In the genomic region with DNA sequence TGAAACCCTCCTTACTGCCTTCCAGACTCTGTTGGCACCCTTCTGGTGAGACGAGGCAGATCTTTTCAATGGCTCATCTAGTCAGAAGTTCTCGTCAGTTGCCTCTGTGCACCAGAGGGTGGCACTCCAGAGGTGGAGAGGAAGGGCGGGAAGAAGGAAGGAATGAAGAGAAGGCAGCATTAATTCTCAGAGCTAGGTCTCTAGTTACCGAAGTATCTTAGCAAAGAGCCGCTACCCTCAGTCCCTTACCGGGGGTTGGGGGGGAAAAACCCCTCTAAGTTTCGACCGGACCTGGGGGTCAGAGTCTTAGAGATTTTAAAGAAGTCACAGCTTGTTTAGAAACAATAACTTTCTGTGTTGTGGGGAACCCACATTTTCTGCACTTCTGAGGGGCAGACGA, we compare ENCODE assay signal across 9 mouse cellular contexts. TPM values are rescaled to one million over a fixed set of nuclear protein-coding genes. Genes with fewer than 3 reads are reported as not detected.
DNase-seq lines count a peak whose midpoint lies in the region; ATAC-seq and TF ChIP-seq lines count a peak whose summit lies in the region.
"Had no signal": no experiment of that assay in that cellular context is flagged by ENCODE, and none has a peak within 500 bp of the region (broad histone marks: within the 10 kb centered on the region; RNA-seq: fewer than 3 reads in every experiment).

No protein-coding gene starts in this region.

- 0 out of 2 replicates have a peak overlapping the region, but pooled peaks have one; percentile 8 for H3K9ac ChIP-seq in embryonic facial prominence, embryonic 13.5 days
- H3K9ac ChIP-seq in heart, embryonic 16.5 days (ENCODE audit: low read length) = peak overlapping the region; percentile 57
- H3K9ac ChIP-seq in lung, embryonic 16.5 days (ENCODE audit: low read length) = peak overlapping the region; percentile 11

- TF ChIP-seq CTCF in C2C12 (IDR thresholded peaks at IDR 0.05; ENCODE audit: control insufficient read depth, insufficient read depth, insufficient read length) = no peak
- peak; percentile 70 for TF ChIP-seq CTCF in olfactory bulb, adult 2 months (IDR thresholded peaks at IDR 0.05; ENCODE audit: insufficient read depth, low read depth, low read length)

- peaks cover 9% of the 10 kb centered on the region for H3K79me2 ChIP-seq in C2C12 (ENCODE audit: control insufficient read depth, insufficient read depth)

- ATAC-seq in embryonic facial prominence, embryonic 13.5 days (ENCODE audit: insufficient number of reproducible peaks, insufficient read depth, low FRiP score, low TSS enrichment, low read depth) = no peak
- ATAC-seq in heart, embryonic 16.5 days (replicated peaks; ENCODE audit: extremely low read depth, insufficient read depth, low FRiP score) = no peak
- no peak for ATAC-seq in lung, embryonic 16.5 days (ENCODE audit: low read depth)

- H3K4me1 ChIP-seq in embryonic facial prominence, embryonic 13.5 days = peaks cover 35% of the 10 kb centered on the region
- H3K4me1 ChIP-seq in heart, embryonic 16.5 days (ENCODE audit: control insufficient read depth, insufficient read depth, low read length) = peaks cover 26% of the 10 kb centered on the region
- H3K4me1 ChIP-seq in lung, embryonic 16.5 days (replicated peaks; ENCODE audit: control insufficient read depth, insufficient read depth, low read length) = peaks cover 25% of the 10 kb centered on the region
- H3K4me1 ChIP-seq in olfactory bulb, adult 2 months (ENCODE audit: control insufficient read depth, insufficient read depth, low read length) = peaks cover 39% of the 10 kb centered on the region

- H3K27me3 ChIP-seq in C2C12 (ENCODE audit: control insufficient read depth, insufficient read depth, insufficient read length) = no peaks in the 10 kb centered on the region
- peaks cover 45% of the 10 kb centered on the region for H3K27me3 ChIP-seq in embryonic facial prominence, embryonic 13.5 days
- H3K27me3 ChIP-seq in heart, embryonic 16.5 days (ENCODE audit: control insufficient read depth, insufficient read depth, low read length) = peaks cover 3% of the 10 kb centered on the region; the same call in 1 of the 2 replicates
- H3K27me3 ChIP-seq in lung, embryonic 16.5 days (ENCODE audit: control insufficient read depth, insufficient read depth, low read depth, low read length) = peaks cover 7% of the 10 kb centered on the region; the same call in 1 of the 2 replicates

- WGBS in embryonic facial prominence, embryonic 13.5 days = under 1% methylated on average over 9 of the region's 9 CpGs
- under 1% methylated on average over 9 of the region's 9 CpGs for WGBS in heart, embryonic 16.5 days
- WGBS in lung, embryonic 16.5 days = 3% methylated on average over 9 of the region's 9 CpGs
- 2% methylated on average over 9 of the region's 9 CpGs for WGBS in olfactory bulb, adult 2 months

- H3ac ChIP-seq in C2C12 (ENCODE audit: control insufficient read depth, insufficient read length, low read depth) = no peak overlapping the region

- peak overlapping the region; percentile 92 for H3K4me2 ChIP-seq in embryonic facial prominence, embryonic 13.5 days
- peak overlapping the region; percentile 94 for H3K4me2 ChIP-seq in heart, embryonic 16.5 days (ENCODE audit: low read depth, low read length)
- peak overlapping the region; percentile 77 for H3K4me2 ChIP-seq in lung, embryonic 16.5 days (ENCODE audit: low read depth, low read length)

- H3K9me3 ChIP-seq in embryonic facial prominence, embryonic 13.5 days = no peaks in the 10 kb centered on the region
- H3K9me3 ChIP-seq in heart, embryonic 16.5 days (replicated peaks; ENCODE audit: control insufficient read depth, low read length) = no peaks in the 10 kb centered on the region
- no peaks in the 10 kb centered on the region for H3K9me3 ChIP-seq in lung, embryonic 16.5 days (ENCODE audit: control insufficient read depth, low read length)

- H3K79me3 ChIP-seq in C2C12 (ENCODE audit: low read depth) = no peaks in the 10 kb centered on the region

- no peaks in the 10 kb centered on the region for H3K36me3 ChIP-seq in C2C12 (ENCODE audit: control insufficient read depth, insufficient read depth)
- H3K36me3 ChIP-seq in embryonic facial prominence, embryonic 13.5 days = no peaks in the 10 kb centered on the region
- no peaks in the 10 kb centered on the region for H3K36me3 ChIP-seq in heart, embryonic 16.5 days (ENCODE audit: control insufficient read depth, insufficient read depth)
- no peaks in the 10 kb centered on the region for H3K36me3 ChIP-seq in lung, embryonic 16.5 days (ENCODE audit: control insufficient read depth, insufficient read depth, low read length)

- DNase-seq in adrenal gland, adult (ENCODE audit: inconsistent age in 2 of 2, low spot score in 1 of 2) = peak; percentile 70 to 89
- DNase-seq in kidney, postnatal 25 days = peak; percentile 63 to 66
- peak; percentile 73 to 77 for DNase-seq in thymus, postnatal 36 days

- H3K4me3 ChIP-seq in C2C12 (ENCODE audit: insufficient read depth, poor library complexity, severe bottlenecking) = no peak overlapping the region
- peak overlapping the region; percentile 76 for H3K4me3 ChIP-seq in embryonic facial prominence, embryonic 13.5 days
- peak overlapping the region; percentile 85 for H3K4me3 ChIP-seq in heart, embryonic 16.5 days (ENCODE audit: low read length)
- peak overlapping the region; percentile 85 for H3K4me3 ChIP-seq in lung, embryonic 16.5 days (ENCODE audit: low read length)
- H3K4me3 ChIP-seq in olfactory bulb, adult 2 months (ENCODE audit: insufficient read depth, low read depth, low read length) = no peak overlapping the region
- H3K4me3 ChIP-seq: erythroblast, embryonic 14.5 days had no signal

- no peak for TF ChIP-seq POLR2A in olfactory bulb, adult 2 months (IDR thresholded peaks at IDR 0.05; ENCODE audit: insufficient read depth, low read depth, low read length)

- no peak overlapping the region for H3K27ac ChIP-seq in embryonic facial prominence, embryonic 13.5 days
- H3K27ac ChIP-seq in heart, embryonic 16.5 days (ENCODE audit: low read length) = no peak overlapping the region
- no peak overlapping the region for H3K27ac ChIP-seq in lung, embryonic 16.5 days (ENCODE audit: low read length)
- H3K27ac ChIP-seq in olfactory bulb, adult 2 months (ENCODE audit: insufficient read depth, low read depth, low read length) = no peak overlapping the region

TF ChIP-seq in C2C12, 6 proteins besides CTCF, POLR2A, EP300 and RAD21:
- TF ChIP-seq MYOG (IDR thresholded peaks at IDR 0.05; ENCODE audit: control insufficient read depth, extremely low read depth, insufficient read length) = no peak
- TF ChIP-seq MAX (IDR thresholded peaks at IDR 0.05) = peak; percentile 18

RNA-seq across cellular contexts. Expression of a gene that starts 3.3 kb away (rescaled TPM):
- polyA plus RNA-seq in C2C12 (2012; fragmentation: generic; extraction: Trizol) = 4.0 TPM
- polyA plus RNA-seq in embryonic facial prominence, embryonic 13.5 days (2015; fragmentation: Nextera tagmentation; extraction: Ambion mirVana) = 20.8 and 23.6 TPM in 2 replicates
- 20.4 and 23.2 TPM in 2 replicates for polyA plus RNA-seq in heart, embryonic 16.5 days (2015; fragmentation: Nextera tagmentation; extraction: Ambion mirVana)
- polyA plus RNA-seq in lung, embryonic 16.5 days (2015; fragmentation: Nextera tagmentation; extraction: Ambion mirVana) = 28.1 and 28.8 TPM in 2 replicates
- polyA plus RNA-seq in olfactory bulb, adult 2 months (2012; ENCODE audit: insufficient read depth, insufficient read length, low replicate concordance, missing spikeins) = not detected in 2 replicates

Comparison
In these comparisons a context has a peak if more than half of its experiments do, and no peak if none do; other contexts are left out.
1. H3K4me3 ChIP-seq: peak in embryonic facial prominence, embryonic 13.5 days (single experiment), heart, embryonic 16.5 days (single experiment) and lung, embryonic 16.5 days (single experiment); none in C2C12 (single experiment) and olfactory bulb, adult 2 months (single experiment).
2. Peak in every context shown above with its lines, with median percentiles within 50 percentile points of each other: DNase-seq, H3K4me2 ChIP-seq and H3K9ac ChIP-seq.